Mouse (Mus musculus) forebrain, embryonic 12.5 days (tissue): Measurements from ENCODE around the gene Slc25a28. TPM values are rescaled to one million over a fixed set of nuclear protein-coding genes. Genes with fewer than 3 reads are reported as not detected.

Experiments used
- ATAC-seq: fragments of 200-750 bp; cut with Nextera tagmentation; 2 replicates; pipeline ENCODE4 v1.8.0; 2017; ENCODE audit warnings: moderate TSS enrichment; ENCODE audit not compliant: low FRiP score
- H3K27ac ChIP-seq: fragments of 300-500 bp; sonication (generic); 2 replicates; pipeline ENCODE4 v1.5.1; 2016; ENCODE audit warnings: mild to moderate bottlenecking
- H3K27me3 ChIP-seq: fragments of 300-500 bp; sonication (generic); 2 replicates; pipeline ENCODE4 v1.6.1; 2016; ENCODE audit warnings: mild to moderate bottlenecking
- H3K36me3 ChIP-seq: fragments of 300-500 bp; sonication (generic); replicated peaks from 2 replicates; pipeline ENCODE4 v1.6.1; 2016; ENCODE audit warnings: mild to moderate bottlenecking
- H3K4me1 ChIP-seq: fragments of 300-500 bp; sonication (generic); 2 replicates; pipeline ENCODE4 v1.6.1; 2016
- H3K4me2 ChIP-seq: fragments of 300-500 bp; sonication (generic); 2 replicates; pipeline ENCODE4 v1.6.1; 2016; ENCODE audit warnings: mild to moderate bottlenecking, moderate library complexity
- H3K4me3 ChIP-seq: fragments of 300-500 bp; sonication (generic); replicated peaks from 2 replicates; pipeline ENCODE4 v1.5.1; 2016; ENCODE audit warnings: mild to moderate bottlenecking
- H3K9ac ChIP-seq: fragments of 300-500 bp; sonication (generic); 2 replicates; pipeline ENCODE4 v1.6.1; 2016; ENCODE audit warnings: mild to moderate bottlenecking
- H3K9me3 ChIP-seq: fragments of 300-500 bp; sonication (generic); 2 replicates; pipeline ENCODE4 v1.6.1; 2016
- WGBS: fragments of 180-500 bp; shearing (Covaris S2); methylation state at CpG from one replicate; pipeline ENCODE4 v1.1.7; 2016; 5-methylcytosine and 5-hydroxymethylcytosine counted together
- microRNA-seq: library from miRNA; unstranded; fragments of <30 nt; microRNA quantifications from one replicate; pipeline ENCODE4, GENCODE M21; 2017
- polyA plus RNA-seq: library from polyadenylated mRNA; unstranded; fragments of >200 nt; fragmentation: Nextera tagmentation; extraction: Ambion mirVana; gene quantifications from 2 replicates; pipeline ENCODE4 v1.2.1, GENCODE M21; 2016

Gene Slc25a28
- polyA plus RNA-seq, 1 experiment from 2014 or later = 17.5 TPM

DNA sequence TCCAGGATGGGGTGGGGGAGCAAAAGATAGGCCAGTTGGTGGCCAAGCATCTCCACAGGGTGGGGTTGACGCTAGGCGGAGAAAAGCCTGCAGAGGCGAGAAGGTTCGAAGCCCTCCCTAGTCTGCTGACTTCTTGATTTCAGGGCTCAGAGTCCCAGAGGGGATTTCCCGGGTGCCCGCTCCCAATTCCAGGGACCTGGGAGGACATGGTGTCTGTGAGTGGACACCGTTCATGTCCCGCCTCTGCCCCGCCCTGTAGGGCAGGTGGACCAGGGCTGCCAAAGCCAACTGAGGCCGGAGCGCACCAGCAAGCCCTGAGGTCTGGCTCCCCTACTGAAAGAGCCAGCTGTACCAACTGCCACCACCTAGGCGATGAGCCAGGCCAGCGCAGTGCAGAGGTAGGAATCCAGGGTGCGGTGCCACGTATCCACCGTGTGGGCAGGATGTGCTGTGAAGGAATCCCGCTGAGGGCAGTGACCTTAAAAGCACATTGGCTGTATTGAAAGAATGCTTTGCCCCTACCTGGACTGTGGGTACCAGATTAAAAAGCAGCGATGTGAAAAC, 54.7 kb downstream of the Slc25a28 start:
- Histone ChIP-seq H3K4me1 (peaks cover 27% of the 10 kb centered on the region), H3K4me2 (no peak overlapping the region), H3K9me3 (no peaks in the 10 kb centered on the region), H3K27me3 (peaks cover 90% of the 10 kb centered on the region), H3K36me3 (no peaks in the 10 kb centered on the region), H3K27ac (no peak overlapping the region), H3K4me3 (no peak overlapping the region), H3K9ac (no peak overlapping the region)
- WGBS = 6% methylated on average over 18 of the region's 18 CpGs
- no peak for ATAC-seq

- Histone ChIP-seq H3K4me3 (no peak overlapping the region), H3K4me2 (no peak overlapping the region), H3K27me3 (peaks cover 90% of the 10 kb centered on the region), H3K27ac (no peak overlapping the region), H3K36me3 (no peaks in the 10 kb centered on the region), H3K4me1 (peaks cover 38% of the 10 kb centered on the region), H3K9ac (no peak overlapping the region), H3K9me3 (no peaks in the 10 kb centered on the region)
- WGBS = 9% methylated on average over 5 of the region's 5 CpGs
- ATAC-seq = no peak
Measured at GRCm38 (mm10) chr19:43618505-43619030, 56.1 kb downstream of the Slc25a28 start.

DNA sequence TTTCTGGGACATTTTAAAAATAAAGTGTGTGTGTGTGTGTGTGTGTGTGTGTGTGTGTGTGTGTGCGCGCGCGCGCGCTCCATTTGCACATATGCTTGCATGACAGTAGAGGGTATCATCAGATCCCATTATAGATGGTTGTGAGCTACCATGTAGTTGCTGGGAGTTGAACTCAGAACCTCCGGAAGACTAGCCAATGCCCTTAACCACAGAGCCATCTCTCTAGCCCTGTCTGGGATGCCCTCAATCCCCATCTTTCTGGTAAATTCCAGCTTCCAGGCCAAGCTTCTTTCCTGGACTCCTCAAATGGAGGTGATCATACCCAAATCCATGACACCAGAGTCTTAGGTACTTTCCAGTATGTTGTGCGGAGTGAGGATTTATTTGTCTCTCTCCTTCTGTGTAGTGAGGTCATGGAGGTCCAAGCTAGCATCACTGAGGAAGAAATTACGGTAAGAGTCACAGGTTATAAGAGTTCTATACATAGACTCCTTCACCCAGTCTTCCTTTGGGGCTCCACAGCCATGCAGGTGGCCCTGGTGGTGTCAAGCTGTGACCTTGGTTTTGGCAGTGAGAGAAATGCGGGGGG, 56.8 kb downstream of the Slc25a28 start:
- Histone ChIP-seq H3K36me3 (no peaks in the 10 kb centered on the region), H3K4me3 (no peak overlapping the region), H3K9ac (no peak overlapping the region), H3K27me3 (peaks cover 90% of the 10 kb centered on the region), H3K27ac (no peak overlapping the region), H3K4me1 (peaks cover 44% of the 10 kb centered on the region), H3K4me2 (no peak overlapping the region), H3K9me3 (no peaks in the 10 kb centered on the region)
- WGBS = 41% methylated on average over 10 of the region's 10 CpGs
- no peak for ATAC-seq

- peak overlapping the region; percentile 58 for H3K9ac ChIP-seq
- H3K4me3 ChIP-seq = peak overlapping the region; percentile 46
- under 1% methylated on average over 12 of the region's 12 CpGs for WGBS
- no peaks in the 10 kb centered on the region for H3K9me3 ChIP-seq
- peak overlapping the region; percentile 90 for H3K27ac ChIP-seq
- H3K4me1 ChIP-seq = peaks cover 53% of the 10 kb centered on the region
- peak overlapping the region; percentile 68 for H3K4me2 ChIP-seq
- H3K27me3 ChIP-seq = peaks cover 90% of the 10 kb centered on the region
- H3K36me3 ChIP-seq = no peaks in the 10 kb centered on the region
- no peak for ATAC-seq
Measured at GRCm38 (mm10) chr19:43616889-43617288, 57.8 kb downstream of the Slc25a28 start.

- Histone ChIP-seq H3K36me3 (no peaks in the 10 kb centered on the region), H3K4me1 (peaks cover 58% of the 10 kb centered on the region), H3K9ac (peak overlapping the region; percentile 58), H3K27me3 (peaks cover 90% of the 10 kb centered on the region), H3K4me2 (peak overlapping the region; percentile 68), H3K4me3 (peak overlapping the region; percentile 46), H3K9me3 (no peaks in the 10 kb centered on the region), H3K27ac (peak overlapping the region; percentile 90)
- under 1% methylated on average over 35 of the region's 35 CpGs for WGBS
- peak; percentile 85 for ATAC-seq
Measured at GRCm38 (mm10) chr19:43616415-43616861, 58.2 kb downstream of the Slc25a28 start.

- under 1% methylated on average over 33 of the region's 34 CpGs for WGBS
- peaks cover 91% of the 10 kb centered on the region for H3K27me3 ChIP-seq
- peak overlapping the region; percentile 58 for H3K9ac ChIP-seq
- peak overlapping the region; percentile 90 for H3K27ac ChIP-seq
- H3K4me1 ChIP-seq = peaks cover 60% of the 10 kb centered on the region
- H3K36me3 ChIP-seq = no peaks in the 10 kb centered on the region
- ATAC-seq = no peak; the same call in 1 of the 2 replicates
- H3K4me2 ChIP-seq = peak overlapping the region; percentile 68
- peak overlapping the region; percentile 46 for H3K4me3 ChIP-seq
- no peaks in the 10 kb centered on the region for H3K9me3 ChIP-seq
Measured at GRCm38 (mm10) chr19:43615571-43616414, 58.9 kb downstream of the Slc25a28 start.

DNA sequence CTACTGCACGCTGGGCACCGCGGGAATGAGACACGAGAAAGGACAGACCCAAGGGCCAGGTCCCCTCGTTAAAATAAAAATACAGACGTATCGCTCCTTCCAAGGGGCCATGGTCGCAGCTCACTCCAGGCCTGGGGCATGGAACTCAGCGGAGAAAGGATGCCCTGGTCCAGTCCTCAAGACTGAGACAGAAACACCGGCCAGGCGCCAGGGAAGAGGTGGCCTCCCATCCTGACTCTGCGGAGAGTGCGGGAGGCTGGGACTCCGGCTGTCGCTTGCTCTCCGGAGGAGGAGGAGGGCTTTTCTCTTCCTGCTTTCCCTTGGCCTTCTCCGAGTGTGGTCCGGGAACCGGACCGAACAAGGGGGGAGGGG, 59.6 kb downstream of the Slc25a28 start:
- Histone ChIP-seq H3K36me3 (no peaks in the 10 kb centered on the region), H3K4me1 (peaks cover 67% of the 10 kb centered on the region), H3K4me2 (peak overlapping the region; percentile 68), H3K27me3 (peaks cover 91% of the 10 kb centered on the region), H3K9ac (peak overlapping the region; percentile 58), H3K27ac (peak overlapping the region; percentile 90; the same call in 1 of the 2 replicates), H3K9me3 (no peaks in the 10 kb centered on the region), H3K4me3 (peak overlapping the region; percentile 46)
- under 1% methylated on average over 20 of the region's 20 CpGs for WGBS
- no peak for ATAC-seq

DNA sequence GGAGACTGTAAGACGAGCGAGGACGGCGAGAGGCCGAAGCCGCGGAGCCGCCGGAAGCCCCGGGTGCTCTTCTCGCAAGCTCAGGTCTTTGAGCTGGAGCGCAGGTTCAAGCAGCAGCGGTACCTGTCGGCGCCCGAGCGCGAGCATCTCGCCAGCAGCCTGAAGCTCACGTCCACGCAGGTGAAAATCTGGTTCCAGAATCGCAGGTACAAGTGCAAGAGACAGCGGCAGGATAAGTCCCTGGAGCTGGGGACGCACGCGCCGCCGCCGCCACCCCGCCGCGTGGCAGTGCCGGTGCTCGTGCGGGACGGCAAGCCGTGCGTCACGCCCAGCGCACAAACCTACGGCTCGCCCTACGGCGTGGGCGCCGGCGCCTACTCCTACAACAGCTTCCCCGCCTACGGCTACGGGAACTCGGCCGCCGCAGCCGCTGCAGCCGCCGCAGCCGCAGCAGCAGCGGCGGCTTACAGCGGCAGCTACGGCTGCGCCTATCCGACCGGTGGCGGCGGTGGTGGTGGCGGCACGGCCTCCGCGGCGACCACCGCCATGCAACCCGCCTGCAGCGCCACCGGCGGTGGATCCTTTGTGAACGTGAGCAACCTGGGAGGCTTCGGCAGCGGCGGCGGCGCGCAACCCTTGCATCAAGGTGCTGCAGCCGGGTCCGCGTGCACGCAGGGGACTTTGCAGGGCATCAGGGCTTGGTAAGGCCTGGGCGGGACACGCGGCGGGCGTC, 60.2 kb downstream of the Slc25a28 start:
- under 1% methylated on average over 80 of the region's 92 CpGs for WGBS
- ATAC-seq = no peak
- H3K27ac ChIP-seq = peak overlapping the region; percentile 90; the same call in 1 of the 2 replicates
- H3K27me3 ChIP-seq = peaks cover 91% of the 10 kb centered on the region
- no peaks in the 10 kb centered on the region for H3K9me3 ChIP-seq
- H3K4me3 ChIP-seq = peak overlapping the region; percentile 46
- no peaks in the 10 kb centered on the region for H3K36me3 ChIP-seq
- H3K9ac ChIP-seq = peak overlapping the region; percentile 58
- H3K4me2 ChIP-seq = peak overlapping the region; percentile 68
- H3K4me1 ChIP-seq = peaks cover 70% of the 10 kb centered on the region

Small RNA genes lying within 50 kb of the gene (microRNA-seq; reads per million reads assigned to microRNA genes)
- not detected for gene Gm22646

Other genes starting within 250 kb of the Slc25a28 start
- 0.36 and 0.92 TPM in 2 replicates for gene Cnnm1, start 234.4 kb downstream of the Slc25a28 start, polyA plus RNA-seq
- gene Got1, start 150.3 kb downstream of the Slc25a28 start, polyA plus RNA-seq = 57.6 and 58.8 TPM in 2 replicates
- 6.3 and 8.3 TPM in 2 replicates for gene Nkx2-3, start 62.6 kb downstream of the Slc25a28 start, polyA plus RNA-seq
- 10.2 TPM in 2 replicates for gene Entpd7, start 14.8 kb upstream of the Slc25a28 start, polyA plus RNA-seq
- 10.9 and 11.7 TPM in 2 replicates for gene Cutc, start 78.1 kb upstream of the Slc25a28 start, polyA plus RNA-seq
- 14.5 and 15.5 TPM in 2 replicates for gene Cox15, start 78.1 kb upstream of the Slc25a28 start, polyA plus RNA-seq
- not detected in 2 replicates for gene Abcc2, start 107.3 kb upstream of the Slc25a28 start, polyA plus RNA-seq